Mouse (Mus musculus): ENCODE results near the gene Tspan18.

GRCm38 (mm10) chr2:93276026-93276425 is 58.3 kb downstream of the Tspan18 start:
- TF ChIP-seq CTCF (IDR thresholded peaks at IDR 0.05; ENCODE audit: low read depth, low read length): no peak
- no peak for TF ChIP-seq POLR2A (IDR thresholded peaks at IDR 0.05; ENCODE audit: insufficient read depth, low read length)
